Mouse (Mus musculus) testis, adult 2 months (tissue): ENCODE data around the gene Sh3pxd2a. TPM values are rescaled to one million over a fixed set of nuclear protein-coding genes. Genes with fewer than 3 reads are reported as not detected.

ENCODE experiments used
- H3K27ac ChIP-seq: fragments of 200-500 bp; 2 replicates; pipeline ENCODE4 v1.5.1; 2012; ENCODE audit warnings: low read depth, low read length; ENCODE audit not compliant: control insufficient read depth, insufficient read depth
- H3K27me3 ChIP-seq: fragments of 200-500 bp; 2 replicates; pipeline ENCODE4 v1.6.1; 2012; ENCODE audit warnings: mild to moderate bottlenecking, low read length, moderate library complexity; ENCODE audit not compliant: control insufficient read depth, insufficient read depth
- H3K36me3 ChIP-seq: fragments of 200-500 bp; 2 replicates; pipeline ENCODE4 v1.6.1; 2012; ENCODE audit warnings: mild to moderate bottlenecking, low read length; ENCODE audit not compliant: control insufficient read depth, insufficient read depth
- H3K4me1 ChIP-seq: fragments of 200-500 bp; 2 replicates; pipeline ENCODE4 v1.6.1; 2012; ENCODE audit warnings: low read length; ENCODE audit not compliant: control insufficient read depth, insufficient read depth
- H3K4me3 ChIP-seq: fragments of 200-500 bp; 2 replicates; pipeline ENCODE4 v1.5.1; 2012; ENCODE audit warnings: low read depth, mild to moderate bottlenecking, low read length, moderate library complexity, mixed read lengths; ENCODE audit not compliant: control insufficient read depth
- CTCF ChIP-seq: fragments of 200-500 bp; IDR thresholded peaks from 2 replicates; pipeline ENCODE4 v1.5.1; 2012; ENCODE audit warnings: low read depth, mild to moderate bottlenecking, inconsistent platforms, low read length, moderate library complexity; ENCODE audit not compliant: control insufficient read depth, insufficient read depth, insufficient replicate concordance
- POLR2A ChIP-seq: fragments of 200-500 bp; IDR thresholded peaks from 2 replicates; pipeline ENCODE4 v1.6.1; 2012; ENCODE audit warnings: low read depth, mild to moderate bottlenecking, inconsistent platforms, low read length, moderate library complexity; ENCODE audit not compliant: control insufficient read depth
- polyA plus RNA-seq: library from polyadenylated mRNA; depleted of rRNA; stranded (reverse); fragments of >200 nt; gene quantifications from 2 replicates; pipeline ENCODE4 v1.2.3, GENCODE M21; 2012

Gene Sh3pxd2a
- polyA plus RNA-seq, 1 experiment, result 1.2 TPM

- Histone ChIP-seq H3K27ac (no peak overlapping the region), H3K4me1 (no peaks in the 10 kb centered on the region), H3K27me3 (no peaks in the 10 kb centered on the region), H3K4me3 (no peak overlapping the region), H3K36me3 (no peaks in the 10 kb centered on the region)
- no peak for TF ChIP-seq POLR2A
Measured at GRCm38 (mm10) chr19:47374916-47375573, 89.2 kb downstream of the Sh3pxd2a start.

DNA sequence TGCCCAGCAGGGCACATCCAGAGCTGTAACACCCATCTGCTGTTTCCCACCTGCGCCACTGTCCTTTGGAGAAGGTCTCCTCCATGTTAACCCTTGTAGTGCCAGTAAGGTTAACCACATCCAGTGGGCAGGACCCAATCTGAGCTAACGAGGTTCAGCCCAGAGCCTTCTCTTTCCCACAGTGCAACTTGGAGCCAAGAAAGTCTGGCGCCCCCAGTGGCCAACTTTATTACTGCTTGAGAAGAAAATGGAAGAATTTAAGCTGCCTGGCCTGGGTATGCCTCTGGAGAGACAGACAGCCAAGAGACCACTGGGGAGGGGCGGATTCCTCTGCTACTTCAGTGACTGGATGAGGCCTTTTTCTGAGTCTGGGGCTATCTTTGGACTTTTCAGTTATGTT lies 89.8 kb downstream of the Sh3pxd2a start:
- Histone ChIP-seq H3K36me3 (no peaks in the 10 kb centered on the region), H3K27ac (no peak overlapping the region), H3K4me3 (no peak overlapping the region)

DNA sequence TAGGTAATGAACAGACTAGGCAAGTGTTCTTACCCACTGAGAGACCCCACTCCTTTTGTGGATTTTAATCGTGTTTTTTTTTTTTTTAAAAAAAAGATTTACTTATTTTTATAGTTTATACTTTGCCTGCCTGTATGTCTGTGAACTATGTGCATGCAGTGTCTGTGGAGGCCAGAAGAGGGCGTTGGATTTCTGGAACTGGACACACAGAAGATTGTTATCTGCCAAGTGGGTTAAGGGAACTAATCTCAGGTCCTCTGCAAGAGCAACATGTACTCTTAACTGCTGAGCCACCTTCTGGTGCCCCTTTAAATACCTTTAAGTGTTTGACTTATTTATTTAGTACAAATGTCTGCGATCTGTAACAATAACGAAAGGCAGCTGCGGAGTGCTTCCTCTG lies 92.2 kb downstream of the Sh3pxd2a start:
- Histone ChIP-seq H3K27ac (no peak overlapping the region), H3K4me3 (no peak overlapping the region), H3K4me1 (no peaks in the 10 kb centered on the region), H3K27me3 (no peaks in the 10 kb centered on the region), H3K36me3 (no peaks in the 10 kb centered on the region)
- no peak for TF ChIP-seq POLR2A
- TF ChIP-seq CTCF, result no peak

More for the DNA sequence above, 89.8 kb downstream of the Sh3pxd2a start:
- no peak for TF ChIP-seq POLR2A
- peak; percentile 53; the same call in 1 of the 2 replicates for TF ChIP-seq CTCF
- Histone ChIP-seq H3K4me1 (no peaks in the 10 kb centered on the region), H3K27me3 (no peaks in the 10 kb centered on the region)

GRCm38 (mm10) chr19:47371521-47371920 lies 92.7 kb downstream of the Sh3pxd2a start:
- TF ChIP-seq POLR2A, result no peak
- no peaks in the 10 kb centered on the region for H3K36me3 ChIP-seq
- no peaks in the 10 kb centered on the region for H3K4me1 ChIP-seq
- H3K27ac ChIP-seq, result no peak overlapping the region
- H3K27me3 ChIP-seq, result no peaks in the 10 kb centered on the region
- H3K4me3 ChIP-seq, result no peak overlapping the region

DNA sequence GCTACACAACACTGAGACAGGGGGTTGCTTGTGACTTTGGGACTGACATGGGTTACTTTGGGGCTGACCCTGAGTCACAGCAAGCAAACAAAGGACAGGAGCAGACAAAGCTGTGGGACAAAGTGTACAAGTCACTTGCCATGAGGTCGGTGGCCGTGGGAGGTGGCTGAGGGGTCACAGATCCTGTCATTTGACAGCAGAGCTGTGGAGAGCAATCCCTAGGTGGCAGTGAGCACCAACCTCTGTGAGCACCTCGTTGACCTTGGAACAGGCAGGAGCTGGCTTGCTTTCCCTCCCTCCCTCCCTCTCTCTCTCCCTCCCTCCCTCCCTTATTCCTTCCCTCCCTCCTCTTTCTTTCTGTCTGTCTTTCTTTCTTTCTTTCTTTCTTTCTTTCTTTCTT lies 95.2 kb downstream of the Sh3pxd2a start:
- Histone ChIP-seq H3K36me3 (no peaks in the 10 kb centered on the region), H3K4me3 (no peak overlapping the region), H3K27me3 (no peaks in the 10 kb centered on the region), H3K4me1 (no peaks in the 10 kb centered on the region), H3K27ac (no peak overlapping the region)
- no peak for TF ChIP-seq CTCF
- no peak for TF ChIP-seq POLR2A

- TF ChIP-seq POLR2A (no peak), CTCF (no peak)
- Histone ChIP-seq H3K4me3 (no peak overlapping the region), H3K27ac (no peak overlapping the region), H3K27me3 (no peaks in the 10 kb centered on the region), H3K36me3 (no peaks in the 10 kb centered on the region), H3K4me1 (no peaks in the 10 kb centered on the region)
Measured at GRCm38 (mm10) chr19:47367271-47367879, 96.8 kb downstream of the Sh3pxd2a start.

GRCm38 (mm10) chr19:47366576-47366975 lies 97.6 kb downstream of the Sh3pxd2a start:
- Histone ChIP-seq H3K36me3 (no peaks in the 10 kb centered on the region), H3K4me3 (no peak overlapping the region), H3K27ac (no peak overlapping the region), H3K27me3 (no peaks in the 10 kb centered on the region), H3K4me1 (no peaks in the 10 kb centered on the region)
- no peak for TF ChIP-seq POLR2A
- no peak for TF ChIP-seq CTCF
